Comparison of ENCODE assay signal across 8 mouse cellular contexts in the genomic region with DNA sequence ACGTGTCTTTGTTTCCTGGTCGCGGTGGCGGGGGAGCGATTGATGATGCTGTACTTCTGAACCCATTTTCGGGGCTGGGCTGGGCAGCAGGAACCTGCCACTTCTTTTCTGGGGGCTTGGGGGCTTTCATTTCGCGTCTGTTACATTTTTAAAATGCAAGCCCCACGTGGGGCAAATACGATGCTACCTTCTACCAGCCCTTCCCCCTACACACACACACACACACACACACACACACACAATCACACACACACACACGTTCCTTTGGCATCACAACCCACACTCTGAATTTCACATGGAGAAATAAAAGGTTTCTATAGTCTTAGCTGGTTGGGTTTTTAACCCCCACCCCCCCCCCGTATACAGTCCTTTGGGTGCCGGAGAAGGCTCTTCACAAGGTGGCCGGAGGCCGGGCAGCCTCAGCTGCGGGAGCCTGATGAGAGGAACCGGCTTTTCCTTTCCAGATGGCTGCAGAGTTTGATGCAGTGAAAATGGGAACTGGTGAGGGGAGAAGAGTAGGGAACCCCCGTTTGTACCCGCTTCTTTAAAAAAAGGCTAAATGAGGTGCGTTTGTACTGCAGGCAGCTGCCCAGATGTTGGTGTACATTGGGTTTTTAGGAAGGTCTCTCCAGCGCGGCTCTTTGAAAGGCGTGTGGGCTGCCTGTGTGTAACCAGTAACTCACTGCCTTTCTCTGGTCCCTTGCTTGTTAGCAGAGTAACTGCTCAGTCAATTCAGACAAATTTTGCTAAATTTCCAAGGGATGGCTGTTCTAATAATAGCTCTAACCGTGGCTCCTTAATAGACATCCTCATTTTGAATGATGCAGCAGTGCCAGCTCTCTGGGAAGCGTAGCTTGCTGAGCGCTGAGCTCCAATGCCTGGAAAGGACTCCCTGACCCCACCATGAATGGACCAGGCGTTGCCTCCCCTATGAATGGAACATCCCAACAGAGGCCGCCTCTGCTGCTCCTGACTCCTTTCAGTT.
DNase-seq lines count a peak whose midpoint lies in the region; ATAC-seq lines count a peak whose summit lies in the region.

No protein-coding gene starts in this region.

- peak overlapping the region; percentile 66 for H3K4me2 ChIP-seq in forebrain, embryonic 13.5 days
- peak overlapping the region; percentile 61 for H3K4me2 ChIP-seq in hindbrain, embryonic 14.5 days (replicated peaks)
- H3K4me2 ChIP-seq in limb, embryonic 15.5 days = peak overlapping the region; percentile 80
- H3K4me2 ChIP-seq in neural tube, embryonic 14.5 days (ENCODE audit: low read depth, low read length) = peak overlapping the region; percentile 59

- no peaks in the 10 kb centered on the region for H3K27me3 ChIP-seq in forebrain, embryonic 13.5 days
- H3K27me3 ChIP-seq in hindbrain, embryonic 14.5 days (ENCODE audit: control insufficient read depth, insufficient read depth, low read length) = no peaks in the 10 kb centered on the region
- H3K27me3 ChIP-seq in limb, embryonic 15.5 days = no peaks in the 10 kb centered on the region
- H3K27me3 ChIP-seq in neural tube, embryonic 14.5 days (ENCODE audit: control insufficient read depth, insufficient read depth, low read length) = no peaks in the 10 kb centered on the region

- peak; percentile 75 for ATAC-seq in cerebellum, adult (ENCODE audit: insufficient number of reproducible peaks, low FRiP score, low TSS enrichment)
- ATAC-seq in forebrain, embryonic 13.5 days = peak; percentile 74
- peak; percentile 80 for ATAC-seq in hindbrain, embryonic 14.5 days (ENCODE audit: low FRiP score)
- ATAC-seq in limb, embryonic 15.5 days (ENCODE audit: insufficient number of reproducible peaks, low FRiP score, low TSS enrichment, low read depth) = no peak
- ATAC-seq in neural tube, embryonic 14.5 days (ENCODE audit: low read depth) = peak; percentile 75

- H3K27ac ChIP-seq in forebrain, embryonic 13.5 days = peak overlapping the region; percentile 97
- peak overlapping the region; percentile 100 for H3K27ac ChIP-seq in hindbrain, embryonic 14.5 days
- H3K27ac ChIP-seq in limb, embryonic 15.5 days = peak overlapping the region; percentile 91
- H3K27ac ChIP-seq in neural tube, embryonic 14.5 days (ENCODE audit: low read depth, low read length) = peak overlapping the region; percentile 99

- DNase-seq in gastrocnemius, postnatal 10 days = peak; percentile 28
- DNase-seq in gastrocnemius, postnatal 36 days = no peak
- DNase-seq in hindbrain, embryonic 14.5 days (ENCODE audit: low spot score) = peak; percentile 75
- DNase-seq in urinary bladder, postnatal 14 days (ENCODE audit: low spot score) = no peak

- H3K36me3 ChIP-seq in forebrain, embryonic 13.5 days (ENCODE audit: poor library complexity, severe bottlenecking) = no peaks in the 10 kb centered on the region
- H3K36me3 ChIP-seq in hindbrain, embryonic 14.5 days (replicated peaks; ENCODE audit: control insufficient read depth, insufficient read depth) = no peaks in the 10 kb centered on the region
- no peaks in the 10 kb centered on the region for H3K36me3 ChIP-seq in limb, embryonic 15.5 days
- H3K36me3 ChIP-seq in neural tube, embryonic 14.5 days (ENCODE audit: control insufficient read depth, insufficient read depth, low read length) = no peaks in the 10 kb centered on the region

- WGBS in forebrain, embryonic 13.5 days = under 1% methylated on average over 28 of the region's 28 CpGs
- WGBS in hindbrain, embryonic 14.5 days = under 1% methylated on average over 28 of the region's 28 CpGs
- WGBS in limb, embryonic 15.5 days = 2% methylated on average over 28 of the region's 28 CpGs
- under 1% methylated on average over 28 of the region's 28 CpGs for WGBS in neural tube, embryonic 14.5 days

- H3K4me3 ChIP-seq in forebrain, embryonic 13.5 days = peak overlapping the region; percentile 67
- peak overlapping the region; percentile 73 for H3K4me3 ChIP-seq in hindbrain, embryonic 14.5 days (replicated peaks; ENCODE audit: low read length)
- peak overlapping the region; percentile 62 for H3K4me3 ChIP-seq in limb, embryonic 15.5 days
- H3K4me3 ChIP-seq in neural tube, embryonic 14.5 days (ENCODE audit: low read depth, low read length) = peak overlapping the region; percentile 69

- intact Hi-C loops in gastrocnemius, postnatal 36 days (cut with DNase I) = no loop called here

- H3K4me1 ChIP-seq in forebrain, embryonic 13.5 days = peaks cover 59% of the 10 kb centered on the region
- peaks cover 45% of the 10 kb centered on the region for H3K4me1 ChIP-seq in hindbrain, embryonic 14.5 days (replicated peaks; ENCODE audit: control insufficient read depth, insufficient read depth, low read length)
- peaks cover 36% of the 10 kb centered on the region; the same call in 1 of the 2 replicates for H3K4me1 ChIP-seq in limb, embryonic 15.5 days
- peaks cover 35% of the 10 kb centered on the region for H3K4me1 ChIP-seq in neural tube, embryonic 14.5 days (ENCODE audit: control insufficient read depth, insufficient read depth, low read length)

- H3K9ac ChIP-seq in forebrain, embryonic 13.5 days = peak overlapping the region; percentile 93
- H3K9ac ChIP-seq in hindbrain, embryonic 14.5 days = peak overlapping the region; percentile 96
- peak overlapping the region; percentile 65 for H3K9ac ChIP-seq in limb, embryonic 15.5 days
- H3K9ac ChIP-seq in neural tube, embryonic 14.5 days (replicated peaks; ENCODE audit: low read depth, low read length) = peak overlapping the region; percentile 97

- H3K9me3 ChIP-seq in forebrain, embryonic 13.5 days (replicated peaks) = no peaks in the 10 kb centered on the region
- no peaks in the 10 kb centered on the region for H3K9me3 ChIP-seq in hindbrain, embryonic 14.5 days (ENCODE audit: control insufficient read depth, low read length)
- H3K9me3 ChIP-seq in limb, embryonic 15.5 days = no peaks in the 10 kb centered on the region
- no peaks in the 10 kb centered on the region for H3K9me3 ChIP-seq in neural tube, embryonic 14.5 days (ENCODE audit: control insufficient read depth, low read length)

Comparison
In these comparisons a context has a peak if more than half of its experiments do, and no peak if none do; other contexts are left out.
1. DNase-seq: peak in gastrocnemius, postnatal 10 days (single experiment) and hindbrain, embryonic 14.5 days (single experiment); none in gastrocnemius, postnatal 36 days (0 of 2) and urinary bladder, postnatal 14 days (single experiment).
2. Peak in every context shown above with its lines, with median percentiles within 50 percentile points of each other: H3K27ac ChIP-seq, H3K4me2 ChIP-seq, H3K4me3 ChIP-seq and H3K9ac ChIP-seq.